8 mouse cellular contexts compared by ENCODE assay signal in the genomic region with DNA sequence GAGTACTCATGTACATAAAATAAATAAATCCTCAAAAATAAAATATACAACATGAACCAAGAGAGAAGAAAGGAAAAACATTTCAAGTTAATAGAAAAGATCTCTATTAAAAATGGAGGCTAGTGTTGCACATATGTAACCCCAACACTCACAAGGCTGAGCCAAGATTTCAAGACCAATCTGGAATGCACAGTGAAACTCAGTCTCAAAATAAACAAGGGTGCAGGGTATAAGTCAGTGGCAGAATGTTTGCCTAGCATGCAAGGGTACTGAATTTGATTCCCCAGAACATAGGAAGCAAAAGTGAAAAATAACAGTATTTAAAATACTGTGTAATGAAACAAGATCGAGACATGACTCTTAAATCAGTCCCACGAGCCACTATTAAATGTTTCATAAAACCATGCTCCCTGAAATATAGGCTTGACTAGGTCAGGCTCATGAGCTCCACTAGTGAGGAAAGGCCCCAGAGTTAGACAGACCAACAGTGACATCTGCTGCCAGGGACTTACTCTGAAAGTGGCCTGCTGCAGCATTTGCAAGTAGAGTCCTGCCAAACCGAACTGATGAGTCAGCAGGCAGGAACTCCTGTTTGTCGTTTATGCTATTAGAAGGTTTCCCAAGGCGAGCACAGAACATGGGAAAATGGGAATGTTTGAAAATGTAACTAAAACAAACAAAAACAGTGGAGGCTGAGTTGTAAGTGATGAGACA.
DNase-seq lines count a peak whose midpoint lies in the region.

No protein-coding gene starts in this region.

- peak; percentile 1 for DNase-seq in A20 (ENCODE audit: low read depth, low spot score)
- peak; percentile 52 for DNase-seq in adrenal gland, adult 8-10 months
- DNase-seq in frontal cortex, postnatal 36 days (ENCODE audit: low spot score in 2 of 2): peak; percentile 30 to 67
- peak; percentile 53 for DNase-seq in hindlimb bud, embryonic 11.5 days (ENCODE audit: extremely low spot score, low read depth, low spot score)
- DNase-seq in layer of hippocampus, postnatal 36 days: peak; percentile 48 to 57
- DNase-seq in mesoderm, embryonic 11.5 days (ENCODE audit: low read depth, low spot score): peak; percentile 42
- peak; percentile 24 for DNase-seq in telencephalon, adult 2 months (ENCODE audit: low read depth, low spot score)
- DNase-seq in natural killer cell, adult 2 months (ENCODE audit: low spot score in 2 of 2): no peak

Comparison
In these comparisons a context has a peak if more than half of its experiments do, and no peak if none do; other contexts are left out.
1. DNase-seq: peak in A20 (single experiment), adrenal gland, adult 8-10 months (single experiment), frontal cortex, postnatal 36 days (2 of 2), hindlimb bud, embryonic 11.5 days (single experiment), layer of hippocampus, postnatal 36 days (2 of 2), mesoderm, embryonic 11.5 days (single experiment) and telencephalon, adult 2 months (single experiment); none in natural killer cell, adult 2 months (0 of 2).